Mouse (Mus musculus) retina, postnatal 1 day (tissue): ENCODE results near the gene Miga2.
A peak's percentile ranks its signal among the peaks of the same experiment; 100 is the strongest.
"Not testable (repeated sequence)": the region's sequence is repeated elsewhere in the genome, so short reads cannot be mapped to it uniquely, and the experiment has no call there.

ENCODE experiments used
- DNase-seq: peaks from one replicate; pipeline ENCODE4 v3.0.0-alpha.2; 2012

Miga2 gene

DNA sequence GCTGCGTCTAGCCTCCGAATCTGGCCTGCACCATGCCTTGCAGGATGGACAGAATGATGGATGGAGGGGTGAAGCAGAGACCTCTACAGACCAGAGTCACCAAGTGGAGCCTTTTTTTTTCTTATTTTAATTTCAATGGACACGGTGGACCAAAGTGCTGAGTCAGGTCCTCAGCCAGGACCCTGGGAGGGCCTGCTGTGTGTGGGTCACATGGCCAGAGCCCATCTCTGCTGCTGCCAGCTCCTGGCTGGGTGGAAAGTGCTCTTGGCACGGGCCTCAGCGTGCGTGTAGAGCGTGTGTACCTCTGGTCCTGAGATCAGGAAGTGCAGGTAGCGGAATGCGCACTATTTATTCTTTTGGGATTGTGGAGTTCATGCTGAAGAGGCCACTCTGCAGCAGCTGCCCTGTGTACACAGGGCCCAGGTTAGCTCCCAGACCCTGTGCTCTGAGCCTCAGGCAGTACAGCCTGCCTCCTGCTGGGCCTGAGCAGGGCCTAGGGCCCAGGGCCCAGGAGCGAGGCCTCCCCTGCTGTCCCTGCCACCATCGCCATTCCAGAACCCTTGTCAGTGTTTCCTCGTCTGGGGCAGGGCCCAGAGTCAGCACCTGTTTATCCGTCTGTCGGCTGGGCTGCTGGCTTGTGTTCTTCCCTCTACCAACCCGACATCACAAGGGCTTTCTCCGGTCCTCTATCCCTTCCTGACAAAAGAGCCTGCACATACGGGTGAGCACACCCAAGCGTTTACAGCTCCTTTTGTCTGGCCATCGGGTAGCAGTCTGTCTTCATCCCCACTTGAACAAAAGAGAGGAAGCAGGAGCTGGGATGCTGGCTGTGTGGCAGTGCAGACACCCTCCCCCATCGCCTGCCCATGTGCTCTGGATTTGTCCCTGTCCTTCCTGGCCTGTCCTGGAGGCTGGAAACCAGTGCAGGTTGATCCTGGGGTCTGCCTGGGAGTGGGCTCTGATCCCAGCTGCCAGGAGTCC is 35.4 kb downstream of the Miga2 start:
- no peak for DNase-seq

- DNase-seq: no peak
Observed at GRCm38 (mm10) chr2:30401581-30401980, 37.5 kb downstream of the Miga2 start.

- DNase-seq: no peak
Observed at GRCm38 (mm10) chr2:30402351-30402826, 38.4 kb downstream of the Miga2 start.

DNA sequence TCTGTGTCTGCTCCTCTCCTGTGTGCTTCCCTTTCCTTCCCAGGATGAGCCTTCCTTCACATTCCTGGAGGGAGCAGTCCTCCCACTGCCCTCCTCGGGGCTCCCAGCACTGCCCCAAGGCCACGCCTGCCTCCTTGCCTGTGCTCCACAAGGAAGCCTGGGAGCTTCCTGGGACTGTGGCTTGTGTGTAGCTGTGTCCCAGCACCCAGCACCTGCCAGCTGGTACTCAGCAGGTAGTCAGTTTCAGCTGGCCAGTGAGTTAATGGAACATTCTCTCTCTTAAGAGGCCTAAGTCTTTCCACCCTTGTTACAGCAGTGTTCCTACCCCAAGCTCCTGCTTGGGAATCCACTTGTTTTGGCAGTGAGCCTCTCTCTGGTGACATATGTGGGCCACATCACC is 38.8 kb downstream of the Miga2 start:
- no peak for DNase-seq

GRCm38 (mm10) chr2:30403870-30404269 is 39.8 kb downstream of the Miga2 start:
- no peak for DNase-seq

- DNase-seq: no peak
Observed at GRCm38 (mm10) chr2:30407221-30407620, 43.2 kb downstream of the Miga2 start.

DNA sequence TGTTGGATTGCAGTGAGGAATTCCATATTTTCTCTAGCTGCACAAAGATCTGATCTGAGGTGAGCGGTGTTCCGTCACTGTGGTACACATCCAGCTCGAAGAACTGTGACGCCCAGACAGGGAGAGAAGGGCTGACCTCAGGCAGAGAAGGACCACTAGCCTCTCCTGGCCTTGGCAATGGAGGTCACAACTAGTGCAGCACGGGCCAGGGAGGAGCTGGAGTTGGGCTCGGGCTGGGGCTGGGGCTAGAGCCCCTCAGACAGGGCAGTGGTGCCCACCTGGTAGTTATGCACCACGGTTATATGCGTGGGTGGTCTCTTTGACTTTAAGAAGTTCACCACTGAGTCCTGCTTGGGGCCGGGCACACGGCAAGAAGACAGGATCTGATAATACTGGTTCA is 43.7 kb downstream of the Miga2 start:
- no peak for DNase-seq

DNA sequence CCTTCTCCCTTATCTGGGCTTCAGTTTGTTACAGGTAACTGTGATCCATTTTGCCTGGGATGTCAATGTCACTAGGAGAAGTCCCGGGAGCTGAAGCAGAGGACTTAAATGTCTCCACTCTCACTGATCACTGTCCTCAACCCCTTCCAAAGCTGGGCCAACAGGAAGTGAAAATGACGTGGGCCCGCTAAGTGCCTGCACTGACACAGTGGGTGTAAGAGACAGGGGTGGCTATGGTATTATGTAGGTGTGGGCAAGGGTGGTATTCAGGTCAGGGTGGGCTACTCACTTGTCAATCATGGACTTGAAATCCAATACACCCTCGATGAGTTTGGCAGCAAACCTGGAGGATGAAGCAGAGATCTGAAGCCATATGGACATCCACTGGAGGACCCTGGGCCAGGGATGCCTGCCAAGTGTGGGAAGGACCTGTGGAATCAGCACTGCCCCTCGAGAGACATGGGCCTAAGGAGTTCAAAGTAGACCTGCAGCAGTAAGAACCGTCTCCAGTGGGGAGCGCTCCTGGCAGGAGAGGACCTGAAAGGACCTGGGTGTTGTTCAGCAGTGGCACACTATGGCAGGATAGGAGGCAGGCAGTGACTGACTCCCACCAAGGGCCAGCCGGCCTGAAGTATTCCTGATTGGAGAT is 44.5 kb downstream of the Miga2 start:
- DNase-seq: no peak

GRCm38 (mm10) chr2:30409454-30410176 is 45.6 kb downstream of the Miga2 start:
- no peak for DNase-seq

DNA sequence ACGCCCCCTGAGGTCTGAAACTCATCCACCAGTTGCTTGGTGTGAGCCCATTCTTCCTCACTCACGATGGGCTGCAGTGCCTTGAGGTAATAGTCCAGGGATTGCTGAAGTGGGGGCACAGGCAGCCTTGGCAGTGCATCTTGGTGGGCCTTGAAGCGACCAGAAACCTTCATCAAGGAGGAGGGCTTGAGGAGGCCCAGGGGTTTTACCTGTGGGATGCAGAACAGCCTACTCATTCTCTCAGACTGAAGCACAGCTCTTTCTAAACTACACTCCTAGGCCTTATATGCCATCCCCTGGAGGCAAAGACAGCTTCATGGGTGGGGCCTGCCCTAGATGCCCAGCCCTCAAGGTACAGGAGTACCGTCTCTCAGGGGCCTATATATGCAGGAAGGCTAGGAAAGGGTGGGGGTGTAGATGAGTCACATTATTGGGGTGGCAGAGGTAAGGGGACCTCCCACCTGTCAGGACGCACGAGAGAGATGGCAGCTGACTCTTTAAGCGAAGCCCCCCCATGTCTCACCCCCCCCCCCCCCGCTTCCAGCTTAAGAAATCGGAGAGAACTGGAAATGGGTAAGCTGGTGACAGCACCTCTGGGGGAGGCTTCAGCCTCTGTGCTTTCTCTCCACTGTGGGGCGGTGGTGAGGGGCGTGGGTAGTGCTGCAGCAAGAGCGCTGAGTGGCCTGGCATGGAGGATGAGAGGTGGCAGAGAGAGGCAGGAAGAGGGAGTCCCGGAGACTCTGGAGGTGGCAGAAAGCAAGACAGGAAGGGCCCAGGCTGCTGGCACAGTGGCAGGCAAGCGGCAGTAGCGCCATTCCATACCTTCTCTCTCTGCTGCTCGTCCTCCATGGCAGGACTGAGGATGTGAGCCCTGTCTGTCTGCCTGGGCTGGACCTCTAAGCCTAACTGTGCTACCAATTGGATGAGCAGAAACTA is 49.3 kb downstream of the Miga2 start:
- no peak for DNase-seq

DNA sequence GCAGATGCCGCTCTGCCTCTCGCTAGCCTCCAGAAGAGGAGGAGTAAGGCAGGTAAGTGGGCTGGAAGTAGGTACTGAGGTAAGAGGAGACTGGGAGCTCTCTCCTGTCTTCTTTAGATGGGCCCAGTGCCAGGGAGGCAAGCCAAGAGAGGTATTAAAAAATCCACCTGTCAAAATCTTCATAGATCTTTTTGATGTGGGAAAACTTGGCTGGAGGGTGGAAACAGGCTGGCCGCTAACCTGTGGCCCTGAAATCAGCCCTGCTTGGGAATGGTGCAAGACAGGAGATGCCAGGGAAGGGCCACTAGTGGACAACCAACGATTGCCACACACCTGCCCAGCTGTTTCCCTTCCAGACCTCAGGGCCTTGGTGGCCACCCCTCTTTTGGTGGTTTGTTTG is 50.1 kb downstream of the Miga2 start:
- DNase-seq: no peak

DNA sequence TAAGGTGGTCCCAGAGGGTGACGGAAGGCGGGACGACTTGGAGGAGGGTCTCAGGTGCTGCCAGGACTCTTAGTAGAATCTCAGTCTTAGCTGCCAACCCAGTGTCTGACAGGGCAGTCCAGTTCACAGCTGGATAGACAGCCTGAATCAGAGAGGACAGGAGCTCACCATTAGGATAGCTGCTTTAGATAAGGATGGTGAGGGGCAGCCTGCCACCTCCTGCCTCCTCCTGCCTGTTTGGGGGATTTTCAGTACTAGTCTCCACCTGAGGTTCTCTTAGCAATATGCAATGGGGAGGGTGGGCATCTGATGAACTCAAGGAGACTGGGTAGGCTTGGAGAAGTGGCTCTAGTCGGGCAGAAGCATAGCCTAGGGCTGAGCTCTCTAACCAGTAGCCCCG is 50.6 kb downstream of the Miga2 start:
- DNase-seq: no peak

DNA sequence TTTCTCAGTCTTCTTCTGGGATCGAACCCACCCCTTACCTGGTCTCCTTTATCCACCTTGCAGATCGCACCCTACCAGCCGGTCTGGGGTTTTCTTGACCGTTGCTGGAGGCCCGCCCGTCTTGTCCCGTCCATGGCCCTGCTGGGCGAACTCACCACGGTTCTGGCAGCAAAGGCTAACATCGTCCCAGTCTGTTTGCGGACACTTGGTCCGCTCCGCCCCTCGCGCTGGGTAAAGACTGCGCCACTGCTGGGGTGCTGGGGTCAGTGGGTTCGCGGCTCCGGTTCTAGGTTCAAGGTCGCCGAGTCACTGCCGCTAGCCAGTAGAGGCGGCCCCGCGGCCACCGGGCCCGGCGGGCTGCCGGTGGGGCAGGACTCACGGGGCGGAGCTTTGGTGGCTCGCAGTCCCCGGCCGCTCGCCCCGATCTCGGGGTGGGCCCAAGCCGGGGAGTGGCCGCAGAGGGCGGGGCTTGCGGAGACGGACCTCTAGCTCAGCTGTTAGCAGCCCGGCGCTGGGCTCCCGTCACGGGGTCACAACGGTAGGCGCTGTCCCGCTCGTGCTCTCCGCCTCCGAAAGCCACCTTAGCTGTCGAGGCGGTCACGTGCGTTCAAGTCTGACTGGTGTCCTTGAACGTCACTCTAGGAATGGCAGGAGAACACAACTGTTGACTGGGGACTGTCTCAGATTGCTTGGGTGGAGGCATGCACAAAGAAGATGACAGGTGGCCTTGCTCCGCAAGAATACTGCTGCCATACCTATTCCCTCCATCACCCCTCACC is 51.3 kb downstream of the Miga2 start, which contains the start of gene Crat:
TSS of gene Crat (minus strand) at position 657 of the 779 bp plus-strand sequence.
- peak; percentile 91 for DNase-seq

DNA sequence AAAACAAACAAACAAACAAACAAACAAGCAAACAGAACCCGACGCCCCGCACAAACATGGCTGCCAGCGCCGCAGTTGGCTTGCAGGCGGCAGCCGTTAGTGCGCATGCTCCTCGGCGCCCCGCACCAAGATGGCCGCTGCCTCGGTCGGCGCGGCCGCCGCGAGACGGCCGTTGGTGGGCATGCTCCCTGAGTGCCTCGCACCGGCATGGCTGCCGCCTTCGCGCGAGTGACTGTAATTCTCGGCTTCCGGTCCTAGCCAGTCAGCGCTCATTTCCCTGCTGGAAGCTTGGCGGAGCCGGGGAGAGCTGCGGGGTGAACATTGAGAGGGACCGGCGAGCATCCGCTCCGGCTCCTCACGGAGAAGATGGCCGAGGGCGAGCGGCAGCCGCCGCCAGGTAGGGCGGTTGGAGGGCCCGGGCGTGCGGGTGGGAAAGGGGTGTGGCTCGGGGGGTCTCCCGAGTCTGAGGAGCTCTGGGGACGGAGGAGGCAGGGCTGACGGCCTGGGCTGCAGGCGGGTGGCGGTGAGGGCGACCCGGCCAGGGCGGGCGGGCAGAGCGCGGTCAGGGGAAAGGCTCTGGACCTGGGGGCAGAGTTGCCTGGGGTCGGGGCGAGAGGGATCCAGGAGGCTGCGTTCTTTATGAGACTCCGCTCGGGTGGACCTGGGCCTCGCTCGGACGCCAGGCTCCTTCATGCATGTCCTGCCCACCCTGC is 52.1 kb downstream of the Miga2 start, which contains the start of gene Ptpa:
TSS of gene Ptpa (plus strand) at position 104 of the 713 bp plus-strand sequence.
- peak; percentile 96 for DNase-seq

GRCm38 (mm10) chr2:30416649-30416965 is 52.6 kb downstream of the Miga2 start:
- no peak for DNase-seq

- not testable (repeated sequence) for DNase-seq
Observed at GRCm38 (mm10) chr2:30417154-30417553, 53.1 kb downstream of the Miga2 start.

GRCm38 (mm10) chr2:30417595-30418165 is 53.6 kb downstream of the Miga2 start:
- DNase-seq: no peak

GRCm38 (mm10) chr2:30418259-30418658 is 54.2 kb downstream of the Miga2 start:
- DNase-seq: no peak

DNA sequence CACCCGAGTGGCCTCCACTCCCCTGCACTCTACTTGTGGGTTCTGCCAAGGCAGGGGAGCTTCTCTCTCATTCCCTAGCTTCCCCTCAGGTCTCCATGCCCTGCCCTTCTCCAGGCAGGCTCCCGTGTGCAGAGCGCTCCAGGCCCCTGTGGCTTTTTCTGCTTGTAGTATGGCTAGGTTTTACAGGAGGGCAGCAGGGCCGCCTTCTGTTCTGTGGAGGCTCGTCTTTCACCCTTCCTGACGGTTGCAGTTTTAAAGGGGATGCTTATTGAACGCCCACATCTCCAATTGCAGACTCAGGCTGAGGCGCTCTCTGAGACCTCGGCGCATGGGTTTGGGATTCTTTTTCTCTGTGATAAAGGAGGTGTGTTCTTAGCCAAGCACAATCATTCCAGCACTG is 55.1 kb downstream of the Miga2 start:
- no peak for DNase-seq

DNA sequence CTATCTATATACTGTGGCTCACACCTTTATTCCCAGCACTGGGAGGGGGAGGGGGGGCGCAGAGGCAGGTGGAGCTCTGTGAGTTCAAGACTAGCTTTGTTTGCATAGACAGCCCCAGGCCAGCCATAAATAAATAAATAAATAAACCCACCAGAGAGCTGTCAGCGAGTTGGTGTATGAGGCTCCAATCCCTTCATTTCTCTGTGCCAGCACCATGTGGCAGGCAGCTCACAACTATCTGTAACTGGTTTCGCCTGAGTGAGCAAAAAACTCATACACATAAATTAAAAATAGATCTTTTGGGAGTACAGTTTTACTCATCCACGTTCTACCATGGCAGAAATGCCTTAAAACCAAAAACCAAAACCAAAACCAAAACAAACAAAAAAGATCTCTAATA is 57.4 kb downstream of the Miga2 start:
- no peak for DNase-seq
